Mouse (Mus musculus) mouse trophoblast stem cell (cell line): ENCODE data around the gene Ap1ar.

ENCODE experiments used
- in situ Hi-C, 2 experiments: fragments of 300-500 bp; cut with MseI, MboI; formaldehyde crosslinking; loops; 2 replicates in 1 of 2; 3 replicates in 1 of 2; pipeline ENCODE4 v1.15.1; 2025

Gene Ap1ar

GRCm38 (mm10) chr3:127843324-127843940 lies 6.1 kb upstream of the Ap1ar start:
- in situ Hi-C loops = no loop called here

- in situ Hi-C loops = no loop called here
Measured at GRCm38 (mm10) chr3:127841926-127842325, 4.6 kb upstream of the Ap1ar start.

- in situ Hi-C loops = no loop called here
Measured at GRCm38 (mm10) chr3:127837972-127838644, 785 bp upstream of the Ap1ar start.

- in situ Hi-C loops = no loop called here
Measured at GRCm38 (mm10) chr3:127836798-127837153, 547 bp downstream of the Ap1ar start.

GRCm38 (mm10) chr3:127835594-127835993 lies 1.7 kb downstream of the Ap1ar start:
- in situ Hi-C loops = no loop called here

GRCm38 (mm10) chr3:127834040-127834439 lies 3.3 kb downstream of the Ap1ar start:
- in situ Hi-C loops = no loop called here

- in situ Hi-C loops = no loop called here
Measured at GRCm38 (mm10) chr3:127831079-127831478, 6.2 kb downstream of the Ap1ar start.

- in situ Hi-C loops = no loop called here
Measured at GRCm38 (mm10) chr3:127830183-127830582, 7.1 kb downstream of the Ap1ar start.

- in situ Hi-C loops = no loop called here
Measured at GRCm38 (mm10) chr3:127827123-127827522, 10.2 kb downstream of the Ap1ar start.

GRCm38 (mm10) chr3:127826503-127826902 lies 10.8 kb downstream of the Ap1ar start:
- in situ Hi-C loops = no loop called here

GRCm38 (mm10) chr3:127823886-127824863 lies 13.1 kb downstream of the Ap1ar start:
- in situ Hi-C loops = no loop called here

GRCm38 (mm10) chr3:127821209-127821608 lies 16.1 kb downstream of the Ap1ar start:
- in situ Hi-C loops = no loop called here

GRCm38 (mm10) chr3:127820400-127820799 lies 16.9 kb downstream of the Ap1ar start:
- in situ Hi-C loops = no loop called here

- in situ Hi-C loops = no loop called here
Measured at GRCm38 (mm10) chr3:127818694-127819663, 18.3 kb downstream of the Ap1ar start.

GRCm38 (mm10) chr3:127817120-127817683 lies 20.1 kb downstream of the Ap1ar start:
- in situ Hi-C loops = no loop called here

GRCm38 (mm10) chr3:127809103-127809502 lies 28.2 kb downstream of the Ap1ar start:
- in situ Hi-C loops = no loop called here

- in situ Hi-C loops = no loop called here
Measured at GRCm38 (mm10) chr3:127807846-127808245, 29.5 kb downstream of the Ap1ar start.

- in situ Hi-C loops = no loop called here
Measured at GRCm38 (mm10) chr3:127805991-127806390, 31.3 kb downstream of the Ap1ar start.

GRCm38 (mm10) chr3:127805071-127805470 lies 32.3 kb downstream of the Ap1ar start:
- in situ Hi-C loops = no loop called here

- in situ Hi-C loops = no loop called here
Measured at GRCm38 (mm10) chr3:127804439-127804838, 32.9 kb downstream of the Ap1ar start.

GRCm38 (mm10) chr3:127802814-127803213 lies 34.5 kb downstream of the Ap1ar start:
- in situ Hi-C loops = no loop called here
